Mouse (Mus musculus): ENCODE results near the gene Crls1. TPM values are rescaled to one million over a fixed set of nuclear protein-coding genes. Genes with fewer than 3 reads are reported as not detected.
A peak's percentile ranks its signal among the peaks of the same experiment; 100 is the strongest.

Crls1 gene
- total RNA-seq (2017) = 11.0 to 15.4 TPM (median 11.7 TPM) in 3 replicates

DNA sequence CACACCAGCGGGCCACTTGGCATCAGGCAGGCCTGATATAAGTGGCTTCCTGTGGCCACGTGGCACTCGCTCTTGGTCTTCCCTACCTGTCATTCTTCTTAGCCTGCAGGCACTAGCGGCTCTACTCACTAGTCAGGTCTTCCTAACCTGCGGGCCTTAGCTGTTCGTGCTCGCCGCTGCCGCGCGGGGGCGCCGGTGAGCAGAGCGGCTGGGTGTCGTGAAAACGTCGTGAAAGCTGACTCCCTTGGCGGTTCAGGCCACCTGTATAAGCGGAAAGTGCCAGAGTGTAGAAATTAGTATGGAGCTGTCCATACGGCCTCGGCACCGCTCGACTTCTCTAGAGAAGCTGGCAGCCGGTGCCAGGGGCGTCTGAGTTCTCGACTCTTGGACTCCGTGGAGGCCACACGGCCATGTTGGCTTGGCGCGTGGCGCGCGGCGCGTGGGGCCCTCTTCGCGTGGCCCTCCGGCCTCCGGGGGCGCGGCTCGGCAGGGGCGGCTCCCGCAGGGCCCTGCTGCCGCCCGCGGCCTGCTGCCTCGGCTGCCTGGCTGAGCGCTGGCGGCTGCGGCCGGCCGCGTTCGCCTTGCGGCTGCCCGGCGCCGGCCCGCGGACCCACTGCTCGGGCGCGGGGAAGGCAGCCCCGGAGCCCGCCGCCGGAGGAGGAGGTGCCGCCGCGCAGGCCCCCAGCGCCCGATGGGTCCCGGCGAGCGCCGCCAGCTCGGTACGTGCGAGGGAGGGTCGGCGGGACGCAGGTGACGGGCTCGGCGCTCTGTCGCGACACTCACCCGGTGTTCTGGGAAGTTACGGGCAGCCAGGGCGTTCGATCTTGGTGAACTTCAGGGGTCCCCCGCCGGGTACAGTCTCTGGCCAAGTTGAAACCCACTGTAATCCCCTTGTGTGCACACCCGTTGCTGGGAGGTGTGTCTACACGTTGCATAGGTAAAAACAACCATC lies at the start of gene Crls1:
TSS of gene Crls1 (plus strand) at position 260 of the 952 bp plus-strand sequence.
- ATAC-seq (replicated peaks; ENCODE audit: insufficient number of reproducible peaks, low FRiP score, low TSS enrichment, poor library complexity, severe bottlenecking) = peak; percentile 91

DNA sequence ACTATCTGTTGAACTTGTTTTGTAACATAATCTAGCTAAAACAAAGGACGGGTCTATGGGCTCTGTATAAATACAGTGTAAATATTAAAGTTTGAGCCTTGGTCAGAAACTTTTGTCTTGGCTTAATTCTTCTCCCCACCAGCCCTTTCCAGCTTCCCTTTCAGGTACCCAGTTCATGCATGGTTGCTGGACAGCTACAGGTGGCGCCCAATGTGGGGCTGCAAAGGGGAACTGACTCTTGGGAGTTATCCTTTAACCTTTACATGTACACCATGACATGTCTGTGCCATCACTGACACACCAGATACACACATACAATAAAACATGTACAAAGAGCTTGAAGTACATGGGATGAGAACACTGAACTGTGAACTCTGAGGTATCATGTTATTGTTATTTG lies 43.5 kb upstream of the Crls1 start:
- ATAC-seq (replicated peaks; ENCODE audit: insufficient number of reproducible peaks, low FRiP score, low TSS enrichment, poor library complexity, severe bottlenecking) = no peak

DNA sequence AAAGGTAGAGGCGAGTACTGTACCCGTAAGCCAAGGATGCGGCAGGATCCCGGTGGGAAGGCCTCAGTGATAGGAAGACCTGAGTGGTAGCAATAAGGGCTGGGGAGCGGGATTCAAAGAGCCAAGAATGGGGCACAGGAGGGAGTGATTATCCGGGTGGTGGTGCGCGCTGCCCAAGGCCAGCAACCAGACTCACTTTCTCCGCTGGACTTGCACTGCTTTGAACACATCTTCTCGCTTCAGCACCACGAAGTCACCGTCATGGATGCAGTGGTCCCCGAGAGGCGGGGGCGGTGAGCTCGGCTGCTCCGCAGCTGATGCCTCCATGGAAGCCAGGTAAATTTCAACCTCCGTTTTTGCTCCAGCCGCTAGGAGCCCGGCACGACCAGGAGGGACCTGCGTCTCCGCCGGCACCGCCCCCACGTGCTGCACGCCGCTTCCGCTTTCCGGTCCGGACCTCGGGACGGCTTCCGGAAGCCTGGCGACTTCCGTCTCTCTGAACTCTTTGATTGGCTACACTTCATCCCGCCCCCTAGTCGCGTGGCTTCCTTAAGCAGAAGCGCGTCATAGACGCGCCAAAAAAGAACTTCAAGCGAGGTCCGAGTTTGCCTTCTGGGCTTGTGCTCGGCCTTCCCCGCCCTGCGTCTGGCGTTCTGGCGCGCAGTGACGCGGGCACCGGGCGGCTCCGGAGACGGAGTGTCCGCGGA lies 30.7 kb upstream of the Crls1 start, which contains the start of the genes Trmt6 and Mcm8:
TSS of gene Trmt6 (minus strand) at position 448 of the 707 bp plus-strand sequence.
TSS of gene Mcm8 (plus strand) at position 534 of the 707 bp plus-strand sequence.
- peak; percentile 97 for ATAC-seq (replicated peaks; ENCODE audit: insufficient number of reproducible peaks, low FRiP score, low TSS enrichment, poor library complexity, severe bottlenecking)

GRCm38 (mm10) chr2:132841071-132841470 lies 5.4 kb upstream of the Crls1 start:
- no peak for ATAC-seq (replicated peaks; ENCODE audit: insufficient number of reproducible peaks, low FRiP score, low TSS enrichment, poor library complexity, severe bottlenecking)

- no peak for ATAC-seq (replicated peaks; ENCODE audit: insufficient number of reproducible peaks, low FRiP score, low TSS enrichment, poor library complexity, severe bottlenecking)
Observed at GRCm38 (mm10) chr2:132847581-132847980, 1.1 kb downstream of the Crls1 start.

- no peak for ATAC-seq (replicated peaks; ENCODE audit: insufficient number of reproducible peaks, low FRiP score, low TSS enrichment, poor library complexity, severe bottlenecking)
Observed at GRCm38 (mm10) chr2:132848361-132848760, 1.9 kb downstream of the Crls1 start.

GRCm38 (mm10) chr2:132849141-132849540 lies 2.7 kb downstream of the Crls1 start:
- ATAC-seq (replicated peaks; ENCODE audit: insufficient number of reproducible peaks, low FRiP score, low TSS enrichment, poor library complexity, severe bottlenecking) = no peak

GRCm38 (mm10) chr2:132853051-132853450 lies 6.6 kb downstream of the Crls1 start:
- ATAC-seq (replicated peaks; ENCODE audit: insufficient number of reproducible peaks, low FRiP score, low TSS enrichment, poor library complexity, severe bottlenecking) = no peak

- ATAC-seq (replicated peaks; ENCODE audit: insufficient number of reproducible peaks, low FRiP score, low TSS enrichment, poor library complexity, severe bottlenecking) = no peak
Observed at GRCm38 (mm10) chr2:132856333-132856732, 9.9 kb downstream of the Crls1 start.

GRCm38 (mm10) chr2:132860435-132860834 lies 14.0 kb downstream of the Crls1 start:
- ATAC-seq (replicated peaks; ENCODE audit: insufficient number of reproducible peaks, low FRiP score, low TSS enrichment, poor library complexity, severe bottlenecking) = no peak

DNA sequence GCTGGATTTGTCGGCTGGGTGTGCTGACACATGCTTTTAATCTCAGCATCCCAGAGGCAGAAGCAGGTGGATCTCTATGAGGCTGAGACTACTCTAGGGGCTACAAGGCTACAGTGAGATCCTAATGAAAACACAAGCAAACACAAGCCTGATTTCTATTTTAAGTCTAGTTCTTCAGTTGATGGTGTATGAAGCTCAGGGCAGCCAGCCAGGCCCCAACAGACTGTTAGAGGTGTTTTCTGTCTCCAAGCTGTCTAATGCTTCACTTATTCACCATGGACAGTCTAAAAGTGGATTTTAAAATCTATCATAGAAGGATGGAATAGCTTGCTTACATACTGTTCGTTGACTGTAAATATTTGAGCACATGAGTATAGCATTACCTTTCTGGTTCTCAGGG lies 15.0 kb downstream of the Crls1 start:
- no peak for ATAC-seq (replicated peaks; ENCODE audit: insufficient number of reproducible peaks, low FRiP score, low TSS enrichment, poor library complexity, severe bottlenecking)

- ATAC-seq (replicated peaks; ENCODE audit: insufficient number of reproducible peaks, low FRiP score, low TSS enrichment, poor library complexity, severe bottlenecking) = no peak
Observed at GRCm38 (mm10) chr2:132863325-132863724, 16.9 kb downstream of the Crls1 start.

DNA sequence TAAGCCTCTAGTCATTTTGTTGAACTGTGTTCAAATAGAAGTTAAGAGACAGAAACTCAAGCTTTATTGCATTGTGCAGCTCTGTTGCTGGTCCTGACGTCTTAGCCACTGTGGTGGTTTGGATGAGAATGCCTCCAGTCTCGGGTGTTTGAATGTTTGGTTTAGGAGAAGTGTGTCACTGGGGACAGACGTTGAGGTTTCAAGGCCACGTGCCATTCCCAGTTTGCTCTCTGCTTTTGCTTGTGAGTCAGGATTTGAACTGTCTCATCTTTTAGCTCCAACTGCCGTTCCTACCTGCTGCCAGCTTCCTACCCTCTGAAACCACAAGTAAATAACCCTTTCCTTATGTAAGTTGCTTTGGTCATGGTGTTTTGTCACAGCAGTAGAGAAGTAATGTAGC lies 21.1 kb downstream of the Crls1 start:
- no peak for ATAC-seq (replicated peaks; ENCODE audit: insufficient number of reproducible peaks, low FRiP score, low TSS enrichment, poor library complexity, severe bottlenecking)

- 0 out of 2 replicates have a peak, but pooled peaks have one; percentile 17 for ATAC-seq (replicated peaks; ENCODE audit: insufficient number of reproducible peaks, low FRiP score, low TSS enrichment, poor library complexity, severe bottlenecking)
Observed at GRCm38 (mm10) chr2:132869682-132870081, 23.2 kb downstream of the Crls1 start.

DNA sequence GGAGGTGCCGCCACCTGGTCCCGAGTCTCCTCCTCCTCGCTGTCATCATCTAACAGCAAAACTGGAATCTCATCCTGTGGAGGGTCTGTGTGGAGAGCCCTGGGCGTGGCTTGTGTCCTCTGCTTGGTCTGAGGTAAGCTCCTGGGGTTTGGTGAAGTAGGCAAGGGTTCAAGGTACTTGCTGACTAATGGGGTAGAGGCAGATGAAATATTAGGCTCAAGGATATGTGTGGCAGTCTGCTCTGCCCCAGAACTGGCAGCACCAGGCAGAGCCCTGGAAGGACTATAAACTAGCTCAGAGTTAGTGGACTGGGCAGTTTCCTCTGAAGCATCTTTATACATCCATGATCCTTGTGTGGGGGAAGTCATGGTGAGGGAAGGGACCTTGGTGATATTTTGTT lies 23.8 kb downstream of the Crls1 start:
- ATAC-seq (replicated peaks; ENCODE audit: insufficient number of reproducible peaks, low FRiP score, low TSS enrichment, poor library complexity, severe bottlenecking) = no peak

DNA sequence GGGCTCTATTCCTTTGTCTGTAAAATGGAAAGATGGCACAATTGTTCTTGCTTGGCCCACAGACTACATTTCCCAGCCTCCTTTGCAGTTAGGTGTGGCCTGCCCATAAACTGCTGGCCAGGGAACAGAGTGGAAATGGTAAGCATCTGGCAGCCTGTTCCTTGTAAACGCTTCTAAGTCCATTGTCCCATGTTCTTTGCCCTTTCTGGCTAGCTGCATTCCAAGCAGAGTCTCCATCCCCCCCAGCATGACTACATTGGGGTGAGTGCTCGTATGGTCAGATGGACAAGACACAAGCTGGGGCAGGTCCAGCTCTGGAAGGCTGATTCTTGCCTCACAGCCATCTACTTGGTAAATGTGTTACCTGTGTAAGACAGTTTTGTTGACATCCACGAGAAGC lies 25.2 kb downstream of the Crls1 start:
- ATAC-seq (replicated peaks; ENCODE audit: insufficient number of reproducible peaks, low FRiP score, low TSS enrichment, poor library complexity, severe bottlenecking) = no peak

GRCm38 (mm10) chr2:132873657-132874326 lies 27.3 kb downstream of the Crls1 start:
- ATAC-seq (replicated peaks; ENCODE audit: insufficient number of reproducible peaks, low FRiP score, low TSS enrichment, poor library complexity, severe bottlenecking) = no peak

GRCm38 (mm10) chr2:132876991-132877390 lies 30.5 kb downstream of the Crls1 start:
- no peak for ATAC-seq (replicated peaks; ENCODE audit: insufficient number of reproducible peaks, low FRiP score, low TSS enrichment, poor library complexity, severe bottlenecking)

All from monocyte, adult 5-6 weeks (primary cell).